Mouse (Mus musculus): ENCODE measurements around the gene Pml.
"Not testable (repeated sequence)": the region's sequence is repeated elsewhere in the genome, so short reads cannot be mapped to it uniquely, and the experiment has no call there.

The Pml gene

GRCm38 (mm10) chr9:58249592-58250192 is at the start of gene Pml:
Pml (minus strand) TSS chr9:58249786.
- DNase-seq, result peak; percentile 68

GRCm38 (mm10) chr9:58297961-58298477 is 48.4 kb upstream of the Pml start:
- DNase-seq, result no peak

- DNase-seq, result no peak
These were observed 47.5 kb upstream of the Pml start for GRCm38 (mm10) chr9:58297065-58297464.

GRCm38 (mm10) chr9:58295766-58296361 is 46.3 kb upstream of the Pml start:
- DNase-seq, result no peak

GRCm38 (mm10) chr9:58295345-58295744 is 45.8 kb upstream of the Pml start:
- no peak for DNase-seq

GRCm38 (mm10) chr9:58294527-58294926 is 44.9 kb upstream of the Pml start:
- no peak for DNase-seq

- DNase-seq, result no peak
These were observed 40.3 kb upstream of the Pml start for GRCm38 (mm10) chr9:58289901-58290300.

GRCm38 (mm10) chr9:58289090-58289489 is 39.5 kb upstream of the Pml start:
- DNase-seq, result no peak

- no peak for DNase-seq
These were observed 33.8 kb upstream of the Pml start for GRCm38 (mm10) chr9:58283431-58283830.

- DNase-seq, result no peak
These were observed 32.0 kb upstream of the Pml start for GRCm38 (mm10) chr9:58281597-58281996.

GRCm38 (mm10) chr9:58280259-58281109 is 30.9 kb upstream of the Pml start:
- DNase-seq, result peak; percentile 36

- DNase-seq, result no peak
These were observed 30.2 kb upstream of the Pml start for GRCm38 (mm10) chr9:58279780-58280179.

GRCm38 (mm10) chr9:58278821-58279723 is 29.5 kb upstream of the Pml start:
- DNase-seq, result no peak

- DNase-seq, result no peak
These were observed 28.7 kb upstream of the Pml start for GRCm38 (mm10) chr9:58278313-58278712.

- DNase-seq, result no peak
These were observed 26.8 kb upstream of the Pml start for GRCm38 (mm10) chr9:58276346-58276745.

- no peak for DNase-seq
These were observed 26.2 kb upstream of the Pml start for GRCm38 (mm10) chr9:58275797-58276196.

- DNase-seq, result no peak
These were observed 25.7 kb upstream of the Pml start for GRCm38 (mm10) chr9:58275115-58275774.

GRCm38 (mm10) chr9:58274626-58275025 is 25.0 kb upstream of the Pml start:
- no peak for DNase-seq

GRCm38 (mm10) chr9:58274101-58274604 is 24.6 kb upstream of the Pml start:
- no peak for DNase-seq

GRCm38 (mm10) chr9:58272855-58273254 is 23.3 kb upstream of the Pml start:
- no peak for DNase-seq

- no peak for DNase-seq
These were observed 22.5 kb upstream of the Pml start for GRCm38 (mm10) chr9:58272068-58272541.

- DNase-seq, result not testable (repeated sequence)
These were observed 22.0 kb upstream of the Pml start for GRCm38 (mm10) chr9:58271551-58271950.

All from right cerebral cortex, postnatal 25 days (tissue).